6 mouse cellular contexts compared by ENCODE assay signal in the genomic region with DNA sequence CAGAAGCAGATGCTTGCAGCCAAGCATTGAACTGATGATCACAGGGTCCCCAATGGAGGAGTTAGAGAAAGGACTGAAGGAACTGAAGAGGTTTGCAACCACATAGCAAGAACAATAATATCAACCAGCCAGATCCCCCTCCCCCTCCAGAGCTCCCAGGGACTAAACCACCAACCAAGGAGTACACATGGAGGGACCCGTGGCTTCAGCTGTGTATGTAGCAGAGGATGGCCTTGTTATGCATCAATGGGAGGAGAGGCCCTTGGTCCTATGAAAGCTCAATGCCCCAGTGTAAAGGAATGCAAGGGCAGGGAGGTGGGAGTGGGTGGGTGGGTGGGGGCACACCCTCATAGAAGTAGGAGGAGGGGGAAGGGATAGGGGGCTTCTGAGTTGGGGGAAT. TPM values are rescaled to one million over a fixed set of nuclear protein-coding genes. Genes with fewer than 3 reads are reported as not detected.
A peak's percentile ranks its signal among the peaks of the same experiment; 100 is the strongest.
DNase-seq lines count a peak whose midpoint lies in the region; ATAC-seq lines count a peak whose summit lies in the region.
"Not testable (repeated sequence)": the region's sequence is repeated elsewhere in the genome, so short reads cannot be mapped to it uniquely, and the experiment has no call there.

No protein-coding gene starts in this region.

- H3K9me3 ChIP-seq in heart, embryonic 10.5 days; heart, embryonic 13.5 days; liver, embryonic 13.5 days (replicated peaks); liver, embryonic 16.5 days (replicated peaks; ENCODE audit: control insufficient read depth, low read length): not testable (repeated sequence)

- H3K9ac ChIP-seq in heart, embryonic 13.5 days, result not testable (repeated sequence)
- H3K9ac ChIP-seq in liver, embryonic 13.5 days, result peak overlapping the region; percentile 94
- peak overlapping the region; percentile 40 for H3K9ac ChIP-seq in liver, embryonic 16.5 days (ENCODE audit: low read depth, low read length)

- DNase-seq in ES-CJ7 (ENCODE audit: low read depth, low spot score) (peak; percentile 48), ZHBTc4 (ENCODE audit: low read depth, low spot score) (peak; percentile 56)
- DNase-seq in heart, embryonic 10.5 days (ENCODE audit: low spot score); liver, embryonic 13.5 days: not testable (repeated sequence)

- 79% methylated on average over 1 of the region's 1 CpGs for WGBS in heart, embryonic 10.5 days
- WGBS in heart, embryonic 13.5 days, result 93% methylated on average over 1 of the region's 1 CpGs
- WGBS in liver, embryonic 13.5 days (ENCODE audit: insufficient replicate concordance), result 79% methylated on average over 1 of the region's 1 CpGs
- 84% methylated on average over 1 of the region's 1 CpGs for WGBS in liver, embryonic 16.5 days (ENCODE audit: insufficient replicate concordance)

- H3K27ac ChIP-seq in heart, embryonic 10.5 days, result peak overlapping the region; percentile 85; the same call in 1 of the 2 replicates
- H3K27ac ChIP-seq in heart, embryonic 13.5 days (replicated peaks), result not testable (repeated sequence)
- peak overlapping the region; percentile 100 for H3K27ac ChIP-seq in liver, embryonic 13.5 days
- peak overlapping the region; percentile 25 for H3K27ac ChIP-seq in liver, embryonic 16.5 days (ENCODE audit: low read length)

- H3K27me3 ChIP-seq in heart, embryonic 10.5 days (ENCODE audit: insufficient read depth, poor library complexity, severe bottlenecking); heart, embryonic 13.5 days (replicated peaks); liver, embryonic 13.5 days; liver, embryonic 16.5 days (ENCODE audit: control insufficient read depth, insufficient read depth, low read depth, low read length): not testable (repeated sequence)

- H3K36me3 ChIP-seq in heart, embryonic 10.5 days, result peaks cover 65% of the 10 kb centered on the region
- peaks cover 67% of the 10 kb centered on the region for H3K36me3 ChIP-seq in heart, embryonic 13.5 days
- peaks cover 55% of the 10 kb centered on the region for H3K36me3 ChIP-seq in liver, embryonic 13.5 days
- H3K36me3 ChIP-seq in liver, embryonic 16.5 days (ENCODE audit: control insufficient read depth, insufficient read depth), result peaks cover 35% of the 10 kb centered on the region

- peak overlapping the region; percentile 52; the same call in 1 of the 2 replicates for H3K4me2 ChIP-seq in heart, embryonic 13.5 days
- peak overlapping the region; percentile 79 for H3K4me2 ChIP-seq in liver, embryonic 13.5 days
- peak overlapping the region; percentile 85 for H3K4me2 ChIP-seq in liver, embryonic 16.5 days (ENCODE audit: low read depth, low read length)

- not testable (repeated sequence) for ATAC-seq in heart, embryonic 13.5 days (ENCODE audit: extremely low read depth, insufficient number of reproducible peaks, low FRiP score, low TSS enrichment); liver, embryonic 13.5 days (ENCODE audit: low read depth); liver, embryonic 16.5 days (ENCODE audit: low read depth)

- H3K4me3 ChIP-seq in heart, embryonic 10.5 days; heart, embryonic 13.5 days: not testable (repeated sequence)
- peak overlapping the region; percentile 78 for H3K4me3 ChIP-seq in liver, embryonic 13.5 days (replicated peaks)
- H3K4me3 ChIP-seq in liver, embryonic 16.5 days (ENCODE audit: low read depth, low read length), result peak overlapping the region; percentile 75

- peaks cover 48% of the 10 kb centered on the region for H3K4me1 ChIP-seq in heart, embryonic 10.5 days
- peaks cover 52% of the 10 kb centered on the region for H3K4me1 ChIP-seq in heart, embryonic 13.5 days
- H3K4me1 ChIP-seq in liver, embryonic 13.5 days (replicated peaks), result peaks cover 93% of the 10 kb centered on the region
- peaks cover 46% of the 10 kb centered on the region for H3K4me1 ChIP-seq in liver, embryonic 16.5 days (ENCODE audit: control insufficient read depth, low read depth, low read length)

RNA-seq across cellular contexts. Expression of gene Vangl1, which starts 40.6 kb away (rescaled TPM):
- 26.5 and 32.8 TPM in 2 replicates for polyA plus RNA-seq in heart, embryonic 10.5 days (2016; fragmentation: Nextera tagmentation; extraction: Ambion mirVana)
- polyA plus RNA-seq in heart, embryonic 13.5 days (2015; fragmentation: Nextera tagmentation; extraction: Ambion mirVana), result 19.2 and 24.0 TPM in 2 replicates
- 59.4 and 73.6 TPM in 2 replicates for polyA plus RNA-seq in liver, embryonic 13.5 days (2015; fragmentation: Nextera tagmentation; extraction: Ambion mirVana)
- 54.6 and 59.3 TPM in 2 replicates for polyA plus RNA-seq in liver, embryonic 16.5 days (2015; fragmentation: Nextera tagmentation; extraction: Ambion mirVana)
